Comparison of ENCODE assay signal across 33 mouse cellular contexts in genomic region chr16:25690612-25691011, GRCm38 (mm10). TPM values are rescaled to one million over a fixed set of nuclear protein-coding genes. Genes with fewer than 3 reads are reported as not detected.
DNase-seq lines count a peak whose midpoint lies in the region; ATAC-seq and TF ChIP-seq lines count a peak whose summit lies in the region.
"Had no signal": no experiment of that assay in that cellular context is flagged by ENCODE, and none has a peak within 500 bp of the region (broad histone marks: within the 10 kb centered on the region; RNA-seq: fewer than 3 reads in every experiment).

No protein-coding gene starts in this region.

- H3K4me1 ChIP-seq in forebrain, embryonic 14.5 days (ENCODE audit: control insufficient read depth, insufficient read depth, low read length): peaks cover 3% of the 10 kb centered on the region; the same call in 1 of the 2 replicates
- no peaks in the 10 kb centered on the region for H3K4me1 ChIP-seq in forebrain, embryonic 11.5 days (replicated peaks; ENCODE audit: control insufficient read depth, insufficient read depth, low read length)
- H3K4me1 ChIP-seq in midbrain, embryonic 14.5 days (ENCODE audit: control insufficient read depth, insufficient read depth, low read length): no peaks in the 10 kb centered on the region
- no peaks in the 10 kb centered on the region for H3K4me1 ChIP-seq in midbrain, embryonic 11.5 days (ENCODE audit: control insufficient read depth, insufficient read depth, low read length)
- H3K4me1 ChIP-seq in intestine, postnatal 0 days (replicated peaks; ENCODE audit: control insufficient read depth, insufficient read depth, low read length): no peaks in the 10 kb centered on the region
- H3K4me1 ChIP-seq: heart, embryonic 10.5 days; heart, embryonic 15.5 days; hindbrain, embryonic 13.5 days; limb, embryonic 12.5 days; liver, embryonic 15.5 days; lung, embryonic 15.5 days; neural tube, embryonic 13.5 days had no signal

- intact Hi-C loops in gastrocnemius, postnatal 14 days (cut with DNase I; ENCODE audit: low total_unique reads): no loop called here

- 8% methylated on average over 5 of the region's 5 CpGs for WGBS in forebrain, embryonic 14.5 days
- WGBS in forebrain, embryonic 11.5 days: 24% methylated on average over 5 of the region's 5 CpGs
- 29% methylated on average over 5 of the region's 5 CpGs for WGBS in midbrain, embryonic 14.5 days
- 50% methylated on average over 5 of the region's 5 CpGs for WGBS in midbrain, embryonic 11.5 days
- 51% methylated on average over 5 of the region's 5 CpGs for WGBS in intestine, postnatal 0 days

- TF ChIP-seq CTCF in intestine, postnatal 0 days (IDR thresholded peaks at IDR 0.05; ENCODE audit: low read depth): no peak

- no peak overlapping the region for H3K4me3 ChIP-seq in forebrain, embryonic 14.5 days (ENCODE audit: low read depth, low read length)
- H3K4me3 ChIP-seq in forebrain, embryonic 11.5 days (ENCODE audit: low read depth, low read length): no peak overlapping the region
- no peak overlapping the region for H3K4me3 ChIP-seq in midbrain, embryonic 14.5 days (replicated peaks; ENCODE audit: low read depth, low read length)
- H3K4me3 ChIP-seq in midbrain, embryonic 11.5 days (ENCODE audit: low read depth, low read length): no peak overlapping the region
- H3K4me3 ChIP-seq in intestine, postnatal 0 days (ENCODE audit: low read depth, low read length): no peak overlapping the region
- H3K4me3 ChIP-seq: heart, embryonic 10.5 days; heart, embryonic 15.5 days; hindbrain, embryonic 13.5 days; limb, embryonic 12.5 days; liver, embryonic 15.5 days; lung, embryonic 15.5 days; neural tube, embryonic 13.5 days had no signal

- H3K9me3 ChIP-seq in forebrain, embryonic 14.5 days (replicated peaks; ENCODE audit: control insufficient read depth, low read length): no peaks in the 10 kb centered on the region
- no peaks in the 10 kb centered on the region for H3K9me3 ChIP-seq in forebrain, embryonic 11.5 days (ENCODE audit: control insufficient read depth, low read length)
- no peaks in the 10 kb centered on the region for H3K9me3 ChIP-seq in midbrain, embryonic 14.5 days (ENCODE audit: control insufficient read depth, low read length)
- no peaks in the 10 kb centered on the region for H3K9me3 ChIP-seq in midbrain, embryonic 11.5 days (ENCODE audit: control insufficient read depth, low read length)
- no peaks in the 10 kb centered on the region for H3K9me3 ChIP-seq in intestine, postnatal 0 days (ENCODE audit: control insufficient read depth)
- H3K9me3 ChIP-seq: heart, embryonic 10.5 days; heart, embryonic 15.5 days; hindbrain, embryonic 13.5 days; limb, embryonic 12.5 days; liver, embryonic 15.5 days; lung, embryonic 15.5 days; neural tube, embryonic 13.5 days had no signal

- no peak overlapping the region for H3K9ac ChIP-seq in forebrain, embryonic 14.5 days (ENCODE audit: low read length)
- H3K9ac ChIP-seq in forebrain, embryonic 11.5 days (ENCODE audit: low read length): no peak overlapping the region
- H3K9ac ChIP-seq in midbrain, embryonic 14.5 days (replicated peaks; ENCODE audit: low read length): no peak overlapping the region
- no peak overlapping the region for H3K9ac ChIP-seq in midbrain, embryonic 11.5 days (ENCODE audit: low read length)
- no peak overlapping the region for H3K9ac ChIP-seq in intestine, postnatal 0 days (ENCODE audit: low read depth, low read length)
- H3K9ac ChIP-seq: heart, embryonic 15.5 days; hindbrain, embryonic 13.5 days; limb, embryonic 12.5 days; liver, embryonic 15.5 days; lung, embryonic 15.5 days; neural tube, embryonic 13.5 days had no signal

- H3K4me2 ChIP-seq in forebrain, embryonic 14.5 days (ENCODE audit: low read length): no peak overlapping the region
- H3K4me2 ChIP-seq in forebrain, embryonic 11.5 days (ENCODE audit: low read depth, low read length, severe bottlenecking): no peak overlapping the region
- no peak overlapping the region for H3K4me2 ChIP-seq in midbrain, embryonic 14.5 days (ENCODE audit: low read length)
- no peak overlapping the region for H3K4me2 ChIP-seq in midbrain, embryonic 11.5 days
- no peak overlapping the region for H3K4me2 ChIP-seq in intestine, postnatal 0 days (replicated peaks; ENCODE audit: low read depth)
- H3K4me2 ChIP-seq: heart, embryonic 15.5 days; hindbrain, embryonic 13.5 days; limb, embryonic 12.5 days; liver, embryonic 15.5 days; lung, embryonic 15.5 days; neural tube, embryonic 13.5 days had no signal

- no peak for ATAC-seq in forebrain, embryonic 14.5 days
- no peak for ATAC-seq in forebrain, embryonic 11.5 days (replicated peaks; ENCODE audit: low FRiP score)
- ATAC-seq in midbrain, embryonic 14.5 days (ENCODE audit: low FRiP score, low TSS enrichment): peak; percentile 14; the same call in 1 of the 2 replicates
- no peak for ATAC-seq in midbrain, embryonic 11.5 days (ENCODE audit: low FRiP score)
- ATAC-seq in intestine, postnatal 0 days: no peak
- ATAC-seq: activated CD4-positive, CD25-positive, alpha-beta regulatory T cell, adult 4 months; intestine, embryonic 16.5 days had no signal

- no peak overlapping the region for H3K27ac ChIP-seq in forebrain, embryonic 14.5 days (ENCODE audit: low read depth, low read length)
- H3K27ac ChIP-seq in forebrain, embryonic 11.5 days (ENCODE audit: low read depth, low read length): no peak overlapping the region
- H3K27ac ChIP-seq in midbrain, embryonic 14.5 days (replicated peaks; ENCODE audit: low read depth, low read length): no peak overlapping the region
- H3K27ac ChIP-seq in midbrain, embryonic 11.5 days (ENCODE audit: low read depth, low read length): no peak overlapping the region
- no peak overlapping the region for H3K27ac ChIP-seq in intestine, postnatal 0 days (ENCODE audit: low read depth, low read length)
- H3K27ac ChIP-seq: heart, embryonic 10.5 days; heart, embryonic 15.5 days; hindbrain, embryonic 13.5 days; limb, embryonic 12.5 days; liver, embryonic 15.5 days; lung, embryonic 15.5 days; neural tube, embryonic 13.5 days had no signal

- no peaks in the 10 kb centered on the region for H3K27me3 ChIP-seq in forebrain, embryonic 14.5 days (replicated peaks; ENCODE audit: control insufficient read depth, insufficient read depth, low read length)
- no peaks in the 10 kb centered on the region for H3K27me3 ChIP-seq in forebrain, embryonic 11.5 days (ENCODE audit: control insufficient read depth, insufficient read depth, low read length)
- no peaks in the 10 kb centered on the region for H3K27me3 ChIP-seq in midbrain, embryonic 14.5 days (ENCODE audit: control insufficient read depth, insufficient read depth, low read length)
- no peaks in the 10 kb centered on the region for H3K27me3 ChIP-seq in midbrain, embryonic 11.5 days (ENCODE audit: control insufficient read depth, insufficient read depth, low read length)
- no peaks in the 10 kb centered on the region for H3K27me3 ChIP-seq in intestine, postnatal 0 days (replicated peaks; ENCODE audit: control insufficient read depth, insufficient read depth, low read length)
- H3K27me3 ChIP-seq: CH12.LX; heart, embryonic 15.5 days; hindbrain, embryonic 13.5 days; limb, embryonic 12.5 days; liver, embryonic 15.5 days; lung, embryonic 15.5 days; neural tube, embryonic 13.5 days had no signal

- H3K36me3 ChIP-seq in forebrain, embryonic 14.5 days (ENCODE audit: control insufficient read depth, insufficient read depth, low read length): no peaks in the 10 kb centered on the region
- no peaks in the 10 kb centered on the region for H3K36me3 ChIP-seq in forebrain, embryonic 11.5 days (ENCODE audit: control insufficient read depth, insufficient read depth, low read length)
- H3K36me3 ChIP-seq in midbrain, embryonic 14.5 days (ENCODE audit: control insufficient read depth, insufficient read depth, low read length): no peaks in the 10 kb centered on the region
- H3K36me3 ChIP-seq in midbrain, embryonic 11.5 days (ENCODE audit: control insufficient read depth, insufficient read depth, low read length): no peaks in the 10 kb centered on the region
- no peaks in the 10 kb centered on the region for H3K36me3 ChIP-seq in intestine, postnatal 0 days (ENCODE audit: control insufficient read depth, insufficient read depth)
- H3K36me3 ChIP-seq: heart, embryonic 10.5 days; heart, embryonic 15.5 days; hindbrain, embryonic 13.5 days; limb, embryonic 12.5 days; liver, embryonic 15.5 days; lung, embryonic 15.5 days; neural tube, embryonic 13.5 days had no signal

- DNase-seq in forebrain, embryonic 14.5 days (ENCODE audit: low spot score): peak; percentile 42
- no peak for DNase-seq in forebrain, embryonic 11.5 days (ENCODE audit: low spot score)
- peak; percentile 51 for DNase-seq in midbrain, embryonic 14.5 days
- DNase-seq in midbrain, embryonic 11.5 days (ENCODE audit: low spot score, missing footprints): no peak
- DNase-seq in embryo, embryonic 11 days: peak; percentile 16
- DNase-seq in mesoderm, embryonic 11.5 days (ENCODE audit: low read depth, low spot score): peak; percentile 7
- DNase-seq in gastrocnemius, postnatal 14 days: no peak
- DNase-seq: adrenal gland, adult 2 months; adrenal gland, postnatal 36 days; cerebellum, adult 8-10 months; cerebellum, postnatal 25 days; heart, adult 11 months; heart, postnatal 36 days; kidney, adult 9 months; kidney, postnatal 10 days; lung, postnatal 36 days; right cerebral cortex, postnatal 4 days; thymus, adult 2 months; thymus, postnatal 36 days had no signal

RNA-seq across cellular contexts. Expression of gene Trp63, which starts 7.0 kb away (rescaled TPM):
- polyA plus RNA-seq in forebrain, embryonic 14.5 days (2014; fragmentation: Nextera tagmentation; extraction: Ambion mirVana): 0.04 and 0.11 TPM in 2 replicates
- 2.7 and 4.7 TPM in 2 replicates for polyA plus RNA-seq in forebrain, embryonic 11.5 days (2014; fragmentation: Nextera tagmentation; extraction: Ambion mirVana)
- 0.12 and 0.21 TPM in 2 replicates for polyA plus RNA-seq in midbrain, embryonic 14.5 days (2014; fragmentation: Nextera tagmentation; extraction: Ambion mirVana)
- polyA plus RNA-seq in midbrain, embryonic 11.5 days (2014; fragmentation: Nextera tagmentation; extraction: Ambion mirVana): 2.1 and 2.4 TPM in 2 replicates
- total RNA-seq in gastrocnemius, postnatal 14 days (2021): 10 to 100 TPM; 10.7 to 13.0 TPM
- polyA plus RNA-seq in intestine, postnatal 0 days (2015; fragmentation: Nextera tagmentation; extraction: Ambion mirVana): 0.04 TPM in 1 of 2 replicates, not detected in the other
- total RNA-seq: liver, adult 2 months; megakaryocyte, adult 5-6 weeks had no signal
- polyA plus RNA-seq: activated CD4-positive, CD25-positive, alpha-beta regulatory T cell, adult 4 months; C2C12; liver, adult 2 months had no signal

Comparison
In these comparisons a context has a peak if more than half of its experiments do, and no peak if none do; other contexts are left out.
1. DNase-seq: peak in forebrain, embryonic 14.5 days (single experiment), midbrain, embryonic 14.5 days (single experiment), embryo, embryonic 11 days (single experiment) and mesoderm, embryonic 11.5 days (single experiment); none in forebrain, embryonic 11.5 days (single experiment), midbrain, embryonic 11.5 days (single experiment) and gastrocnemius, postnatal 14 days (single experiment).